Comparison of ENCODE assay signal across 9 mouse cellular contexts in the genomic region with DNA sequence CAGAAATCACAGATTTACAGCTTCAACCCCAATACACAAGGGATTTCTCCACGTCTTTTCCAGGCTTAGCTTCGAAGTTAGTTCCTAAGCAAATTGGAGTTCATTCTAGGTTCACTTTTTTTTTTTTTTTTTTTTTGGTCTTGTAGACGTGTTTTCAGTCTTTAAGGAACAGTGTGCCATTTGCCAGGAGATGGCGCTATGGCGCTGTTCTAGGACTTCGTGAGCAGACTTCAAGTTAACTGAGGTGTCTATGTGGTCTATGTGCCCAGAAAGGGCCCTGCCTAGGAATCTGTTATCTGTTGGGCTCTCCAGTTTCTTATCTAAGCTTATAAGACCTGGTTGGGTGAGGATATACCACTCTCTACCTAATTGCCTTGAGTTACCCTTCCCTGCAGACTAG. TPM values are rescaled to one million over a fixed set of nuclear protein-coding genes. Genes with fewer than 3 reads are reported as not detected.
DNase-seq lines count a peak whose midpoint lies in the region; ATAC-seq and TF ChIP-seq lines count a peak whose summit lies in the region.
"Had no signal": no experiment of that assay in that cellular context is flagged by ENCODE, and none has a peak within 500 bp of the region (broad histone marks: within the 10 kb centered on the region; RNA-seq: fewer than 3 reads in every experiment).

No protein-coding gene starts in this region.

- peak; percentile 92 for DNase-seq in heart, adult 11 months
- DNase-seq in heart, embryonic 10.5 days (ENCODE audit: low spot score): no peak
- DNase-seq in 416B (ENCODE audit: low read depth) (peak; percentile 89), adipocyte (ENCODE audit: low spot score) (peak; percentile 86)
- peak; percentile 71 for DNase-seq in embryo, embryonic 9.5 days (ENCODE audit: extremely low spot score)
- DNase-seq in kidney, postnatal 36 days: peak; percentile 70 to 89
- peak; percentile 76 for DNase-seq in lung, postnatal 14 days
- DNase-seq in stomach, postnatal 0 days (ENCODE audit: low spot score): peak; percentile 80

- H3K9ac ChIP-seq in stomach, postnatal 0 days (ENCODE audit: low read length): no peak overlapping the region

- H3K4me1 ChIP-seq in heart, embryonic 10.5 days: peaks cover 6% of the 10 kb centered on the region; the same call in 1 of the 2 replicates
- no peaks in the 10 kb centered on the region for H3K4me1 ChIP-seq in stomach, postnatal 0 days (replicated peaks; ENCODE audit: control insufficient read depth, insufficient read depth)

- peak; percentile 82 for TF ChIP-seq CTCF in stomach, postnatal 0 days (IDR thresholded peaks at IDR 0.05; ENCODE audit: low read depth)

- no peaks in the 10 kb centered on the region for H3K36me3 ChIP-seq in heart, embryonic 10.5 days
- H3K36me3 ChIP-seq in stomach, postnatal 0 days (ENCODE audit: control insufficient read depth, insufficient read depth, low read length): no peaks in the 10 kb centered on the region

- no peak for ATAC-seq in stomach, postnatal 0 days (ENCODE audit: low FRiP score, low TSS enrichment)

- no peak for TF ChIP-seq EP300 in stomach, postnatal 0 days (optimal IDR thresholded peaks at IDR 0.05)

- H3K4me3 ChIP-seq in heart, embryonic 10.5 days: no peak overlapping the region
- no peak overlapping the region for H3K4me3 ChIP-seq in stomach, postnatal 0 days (ENCODE audit: low read depth, low read length)
- H3K4me3 ChIP-seq: megakaryocyte, embryonic 14.5 days had no signal

- WGBS in heart, embryonic 10.5 days: 4% methylated on average over 6 of the region's 6 CpGs
- 6% methylated on average over 6 of the region's 6 CpGs for WGBS in stomach, postnatal 0 days

- no peak overlapping the region for H3K4me2 ChIP-seq in stomach, postnatal 0 days (replicated peaks; ENCODE audit: low read depth)

- H3K9me3 ChIP-seq in heart, embryonic 10.5 days: no peaks in the 10 kb centered on the region
- no peaks in the 10 kb centered on the region for H3K9me3 ChIP-seq in stomach, postnatal 0 days (ENCODE audit: control insufficient read depth, low read length)

- peaks cover 57% of the 10 kb centered on the region for H3K27me3 ChIP-seq in heart, embryonic 10.5 days (ENCODE audit: insufficient read depth, poor library complexity, severe bottlenecking)
- no peaks in the 10 kb centered on the region for H3K27me3 ChIP-seq in stomach, postnatal 0 days (ENCODE audit: control insufficient read depth, insufficient read depth, low read length)

- H3K27ac ChIP-seq in heart, embryonic 10.5 days: no peak overlapping the region
- no peak overlapping the region for H3K27ac ChIP-seq in stomach, postnatal 0 days (replicated peaks)

RNA-seq across cellular contexts. Expression of a gene that starts 8.6 kb away (rescaled TPM):
- 4.0 and 11.9 TPM in 2 replicates for polyA plus RNA-seq in heart, embryonic 10.5 days (2016; fragmentation: Nextera tagmentation; extraction: Ambion mirVana)
- 3.6 and 4.8 TPM in 2 replicates for polyA plus RNA-seq in stomach, postnatal 0 days (2015; fragmentation: Nextera tagmentation; extraction: Ambion mirVana)

RNA-seq across cellular contexts. Expression of a gene that starts 14.1 kb away (rescaled TPM):
- polyA plus RNA-seq in heart, embryonic 10.5 days (2016; fragmentation: Nextera tagmentation; extraction: Ambion mirVana): 2.3 and 6.8 TPM in 2 replicates
- polyA plus RNA-seq in stomach, postnatal 0 days (2015; fragmentation: Nextera tagmentation; extraction: Ambion mirVana): 0.25 and 0.29 TPM in 2 replicates

RNA-seq across cellular contexts. Expression of a gene that starts 28.2 kb away (rescaled TPM):
- polyA plus RNA-seq in heart, embryonic 10.5 days (2016; fragmentation: Nextera tagmentation; extraction: Ambion mirVana): 0.07 and 0.29 TPM in 2 replicates
- polyA plus RNA-seq in stomach, postnatal 0 days (2015; fragmentation: Nextera tagmentation; extraction: Ambion mirVana): 8.7 and 10.6 TPM in 2 replicates

RNA-seq across cellular contexts. Expression of a gene that starts 49.7 kb away (rescaled TPM):
- 11.4 and 17.5 TPM in 2 replicates for polyA plus RNA-seq in heart, embryonic 10.5 days (2016; fragmentation: Nextera tagmentation; extraction: Ambion mirVana)
- 8.8 and 11.3 TPM in 2 replicates for polyA plus RNA-seq in stomach, postnatal 0 days (2015; fragmentation: Nextera tagmentation; extraction: Ambion mirVana)
